Mouse (Mus musculus) heart, embryonic 16.5 days (tissue): ENCODE results near the gene Phyhipl. TPM values are rescaled to one million over a fixed set of nuclear protein-coding genes. Genes with fewer than 3 reads are reported as not detected.

Experiments
- polyA plus RNA-seq: library from polyadenylated mRNA; unstranded; fragments of >200 nt; fragmentation: Nextera tagmentation; extraction: Ambion mirVana; gene quantifications from 2 replicates; pipeline ENCODE4 v1.2.1, GENCODE M21; 2015

Gene Phyhipl
- polyA plus RNA-seq, 1 experiment from 2014 or later, result 1.0 TPM

Other genes starting within 250 kb of the Phyhipl start
- gene Fam13c, start 215.5 kb downstream of the Phyhipl start, polyA plus RNA-seq, result 9.2 and 11.1 TPM in 2 replicates